Mouse (Mus musculus): ENCODE measurements around the gene Pdzk1. TPM values are rescaled to one million over a fixed set of nuclear protein-coding genes. Genes with fewer than 3 reads are reported as not detected.

The Pdzk1 gene
- total RNA-seq, 2 experiments from 2014 or later = 1.3 to 1.4 TPM

DNA sequence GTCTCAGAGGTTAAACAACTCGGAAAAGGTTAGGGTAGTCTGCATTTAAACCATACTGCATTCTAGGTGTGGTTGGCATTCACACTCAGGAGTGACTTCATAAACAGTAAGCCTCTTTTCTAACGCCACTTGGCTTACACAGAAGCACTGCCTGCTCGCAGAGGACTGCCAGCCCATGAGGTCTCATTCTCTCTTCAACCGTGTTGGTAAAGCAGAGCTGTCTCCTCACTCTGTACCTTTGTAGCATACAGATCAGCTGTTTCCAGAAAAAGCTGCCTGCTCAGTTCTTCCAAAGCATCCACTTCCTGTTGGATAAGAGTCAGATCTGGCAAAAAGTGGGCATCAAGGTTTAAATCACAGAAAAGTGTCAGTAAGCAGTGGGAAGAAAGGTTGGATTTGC, 51.3 kb downstream of the Pdzk1 start:
- ATAC-seq (replicated peaks; ENCODE audit: low FRiP score, poor library complexity, severe bottlenecking) = no peak

DNA sequence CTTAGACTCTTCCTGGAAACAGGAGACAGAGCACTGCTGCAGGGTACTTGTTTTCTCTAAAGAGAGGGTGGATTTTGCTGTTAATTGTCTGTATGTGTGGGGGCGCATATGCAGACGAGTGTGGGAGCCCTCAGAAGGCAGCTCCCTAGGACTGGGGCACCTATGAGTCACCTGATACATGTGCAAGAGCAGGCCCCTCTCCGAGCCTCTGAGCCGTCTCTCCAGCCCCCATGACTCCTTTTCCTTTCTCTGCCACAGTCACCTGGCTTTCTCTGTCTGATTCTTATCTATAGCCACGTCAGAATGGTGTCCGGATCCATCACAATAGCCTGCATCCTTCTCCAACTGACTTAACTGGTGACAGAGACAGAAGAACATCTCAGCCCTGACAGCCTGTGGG, 52.5 kb downstream of the Pdzk1 start:
- ATAC-seq (replicated peaks; ENCODE audit: low FRiP score, poor library complexity, severe bottlenecking) = no peak

DNA sequence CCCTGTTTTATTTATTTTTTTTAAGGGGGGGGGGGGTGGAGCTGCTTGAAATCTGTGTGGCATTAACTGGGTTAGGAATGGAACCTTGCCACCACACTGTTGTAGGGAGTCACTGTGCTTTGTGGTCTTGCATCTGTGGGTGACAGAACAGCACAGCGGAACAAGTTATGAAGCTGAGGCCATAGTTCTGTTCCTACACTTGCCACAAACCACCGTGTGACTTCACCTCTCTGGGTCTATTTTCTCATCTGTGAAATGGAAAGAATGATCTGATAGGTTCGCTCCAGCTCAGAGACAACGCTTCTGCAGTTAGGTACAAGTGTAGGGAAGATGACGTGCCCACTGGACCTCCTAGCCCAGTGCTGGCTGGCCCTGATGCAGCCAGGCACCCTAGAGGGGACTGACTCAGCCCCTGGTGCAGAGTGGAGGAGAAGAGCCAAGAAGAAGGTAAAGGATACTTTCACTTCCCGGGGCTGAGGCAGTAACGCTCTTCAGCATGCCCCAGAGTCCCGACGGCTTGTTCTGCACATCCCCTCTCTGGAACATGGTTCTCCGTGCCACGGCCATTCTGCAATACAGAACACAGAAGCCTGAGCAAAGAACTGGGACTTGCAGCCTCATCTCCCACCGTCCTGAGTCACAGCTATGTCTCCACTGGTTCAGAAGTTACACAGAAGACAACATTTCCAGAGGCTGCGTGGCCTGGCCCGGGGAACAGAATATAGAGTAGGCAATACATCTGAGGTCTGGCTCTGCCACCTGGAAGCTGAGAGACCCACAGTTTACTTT, 53.2 kb downstream of the Pdzk1 start:
- ATAC-seq (replicated peaks; ENCODE audit: low FRiP score, poor library complexity, severe bottlenecking) = no peak

DNA sequence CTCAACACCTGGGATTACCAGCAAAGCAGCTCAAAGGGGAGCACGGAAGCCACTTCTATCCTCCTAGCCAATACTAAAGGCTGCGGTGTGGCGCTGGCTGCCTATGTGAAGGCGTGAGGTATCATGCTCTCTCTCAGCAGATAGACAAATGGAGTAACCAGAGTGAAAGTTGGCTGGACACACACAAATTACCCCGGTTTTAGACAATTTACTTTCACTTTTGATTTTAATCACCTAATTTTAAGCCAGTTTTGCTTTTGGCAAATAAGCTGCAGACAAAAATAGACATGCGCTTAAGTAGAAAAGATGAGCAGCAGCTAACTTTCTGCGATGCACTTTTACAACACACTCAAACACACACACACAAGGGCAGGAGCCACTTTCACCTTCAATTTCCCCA, 54.6 kb downstream of the Pdzk1 start:
- ATAC-seq (replicated peaks; ENCODE audit: low FRiP score, poor library complexity, severe bottlenecking) = no peak

DNA sequence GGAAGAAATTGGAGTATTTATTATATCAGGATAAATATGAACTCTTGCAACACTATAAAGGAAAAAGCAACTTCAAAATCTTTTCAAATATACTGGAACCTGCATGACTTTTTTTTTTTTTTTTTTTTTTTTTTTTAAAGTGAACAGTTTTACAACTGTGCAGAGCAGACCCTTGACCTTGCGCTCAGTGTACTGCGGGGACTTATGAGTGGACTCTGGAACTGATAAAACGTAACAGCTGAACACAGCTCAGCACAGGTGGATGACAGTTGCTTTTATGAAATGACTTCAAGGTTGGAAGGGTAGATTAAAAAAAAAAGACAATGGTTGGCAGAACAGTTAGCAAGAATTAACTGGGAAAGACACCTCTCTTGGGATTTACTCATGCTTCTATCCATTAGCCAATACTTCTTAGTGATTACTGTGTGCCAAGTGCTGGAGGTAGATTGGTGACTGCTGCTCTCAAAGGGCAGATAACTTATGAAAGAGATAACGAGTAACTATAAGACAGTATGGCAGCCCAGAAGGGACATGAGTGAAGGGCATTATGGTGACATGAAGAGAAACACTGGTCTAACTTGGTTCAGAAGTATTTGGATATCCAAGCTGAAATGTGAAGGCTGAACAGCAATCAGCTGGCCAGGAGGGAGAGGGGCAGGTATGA, 73.4 kb downstream of the Pdzk1 start:
- ATAC-seq (replicated peaks; ENCODE audit: low FRiP score, poor library complexity, severe bottlenecking) = no peak

DNA sequence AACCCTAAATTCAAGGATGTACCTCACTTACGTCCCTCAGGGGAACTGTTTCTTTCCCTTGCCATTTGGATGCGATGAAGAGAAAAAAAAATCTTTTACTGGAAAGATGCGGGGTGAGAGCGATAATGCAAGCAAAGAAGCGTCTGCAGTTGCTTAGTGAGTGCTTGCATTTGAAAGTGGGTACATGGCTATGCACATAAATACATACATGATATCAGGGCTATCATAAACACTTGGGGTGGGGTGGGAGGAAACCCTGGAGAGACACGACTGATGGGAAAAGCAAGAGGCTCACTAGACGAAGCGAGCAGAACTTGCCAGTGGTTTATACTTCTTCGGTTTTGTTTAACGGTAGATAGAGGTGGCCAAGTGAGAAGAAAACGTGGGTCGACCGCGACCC, 75.3 kb downstream of the Pdzk1 start, which contains the start of gene Gja5:
Gja5 (plus strand) TSS at position 301 of the 400 bp plus-strand sequence.
- ATAC-seq (replicated peaks; ENCODE audit: low FRiP score, poor library complexity, severe bottlenecking) = no peak

DNA sequence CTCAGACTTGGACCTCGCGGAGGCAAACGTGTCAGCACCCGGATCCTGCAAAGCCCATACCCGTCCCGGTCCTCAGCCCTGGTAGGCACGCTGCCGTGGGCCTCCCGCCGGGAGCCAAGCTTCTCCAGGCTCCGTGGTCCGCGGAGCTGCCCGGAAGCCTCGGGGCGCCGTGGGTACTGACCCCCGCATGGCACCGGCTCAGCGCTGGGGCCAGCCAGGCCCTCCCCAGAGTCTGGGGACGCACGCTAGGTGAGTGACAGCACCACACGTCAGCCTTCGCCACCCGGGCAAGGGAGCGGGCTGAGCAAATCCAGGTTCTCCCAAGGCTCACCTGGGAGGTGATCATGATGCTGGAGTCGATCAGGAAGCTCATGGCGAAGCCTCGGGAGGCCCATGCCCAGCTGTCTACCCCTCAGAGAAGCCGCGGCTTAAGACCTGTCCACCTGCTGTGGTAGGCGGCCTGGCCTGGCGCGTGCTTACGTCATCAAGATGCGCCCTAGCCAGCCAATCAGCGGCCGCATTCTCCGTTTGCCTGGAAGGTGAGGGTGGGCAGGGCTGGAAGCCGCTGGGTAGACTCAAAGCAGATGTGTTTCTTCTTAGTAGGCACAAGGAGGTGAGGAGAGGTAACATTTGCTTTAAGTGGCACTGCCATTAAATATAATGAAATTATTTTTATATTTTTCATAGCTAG, 75.9 kb downstream of the Pdzk1 start, which contains the start of gene Gpr89:
Gpr89 (minus strand) TSS at position 496 of the 691 bp plus-strand sequence.
- ATAC-seq (replicated peaks; ENCODE audit: low FRiP score, poor library complexity, severe bottlenecking) = peak; percentile 100

DNA sequence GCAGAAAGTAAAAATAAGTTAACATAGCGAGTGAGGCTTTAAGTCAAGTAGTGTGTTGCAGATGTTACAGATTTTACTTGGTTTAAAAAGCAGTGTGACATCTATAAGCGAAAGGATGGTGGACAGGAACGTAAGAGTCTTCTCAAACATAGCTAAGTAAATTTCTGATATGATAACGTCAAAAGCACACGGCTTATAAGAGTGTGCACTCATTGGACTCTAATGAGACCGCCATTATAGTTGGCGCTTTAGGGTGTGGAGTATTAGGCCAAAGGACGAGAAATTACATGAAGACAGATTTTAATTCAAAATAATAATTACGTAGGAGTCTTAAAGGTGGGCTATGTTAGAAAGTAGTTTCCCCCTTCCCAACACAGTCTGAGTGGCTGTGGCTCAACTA, 76.5 kb downstream of the Pdzk1 start:
- peak; percentile 30; the same call in 1 of the 2 replicates for ATAC-seq (replicated peaks; ENCODE audit: low FRiP score, poor library complexity, severe bottlenecking)

Other genes starting within 250 kb of the Pdzk1 start
- gene Polr3gl, start 235.1 kb upstream of the Pdzk1 start, total RNA-seq (2015; ENCODE audit: low replicate concordance) = 7.3 and 17.7 TPM in 2 replicates
- 3.9 and 16.5 TPM in 2 replicates for gene Polr3gl, start 235.1 kb upstream of the Pdzk1 start, total RNA-seq (2017; ENCODE audit: low replicate concordance)
- not detected in 2 replicates for gene Ankrd34a, start 232.6 kb upstream of the Pdzk1 start, total RNA-seq (2015; ENCODE audit: low replicate concordance)
- gene Ankrd34a, start 232.6 kb upstream of the Pdzk1 start, total RNA-seq (2017; ENCODE audit: low replicate concordance) = not detected in 2 replicates
- gene Lix1l, start 228.1 kb upstream of the Pdzk1 start, total RNA-seq (2015; ENCODE audit: low replicate concordance) = not detected in 2 replicates
- gene Lix1l, start 228.1 kb upstream of the Pdzk1 start, total RNA-seq (2017; ENCODE audit: low replicate concordance) = not detected in 2 replicates
- gene Rbm8a, start 199.4 kb upstream of the Pdzk1 start, total RNA-seq (2015; ENCODE audit: low replicate concordance) = 25.3 and 30.4 TPM in 2 replicates
- gene Rbm8a, start 199.4 kb upstream of the Pdzk1 start, total RNA-seq (2017; ENCODE audit: low replicate concordance) = 16.4 and 18.5 TPM in 2 replicates
- gene Pex11b, start 193.9 kb upstream of the Pdzk1 start, total RNA-seq (2015; ENCODE audit: low replicate concordance) = 7.7 and 22.1 TPM in 2 replicates
- 2.6 and 7.1 TPM in 2 replicates for gene Pex11b, start 193.9 kb upstream of the Pdzk1 start, total RNA-seq (2017; ENCODE audit: low replicate concordance)
- not detected in 2 replicates for gene Gm42957, start 193.8 kb upstream of the Pdzk1 start, total RNA-seq (2015; ENCODE audit: low replicate concordance)
- gene Gm42957, start 193.8 kb upstream of the Pdzk1 start, total RNA-seq (2017; ENCODE audit: low replicate concordance) = not detected in 2 replicates
- gene Itga10, start 183.7 kb upstream of the Pdzk1 start, total RNA-seq (2015; ENCODE audit: low replicate concordance) = not detected in 2 replicates
- 0.14 and 1.4 TPM in 2 replicates for gene Itga10, start 183.7 kb upstream of the Pdzk1 start, total RNA-seq (2017; ENCODE audit: low replicate concordance)
- gene Ankrd35, start 159.2 kb upstream of the Pdzk1 start, total RNA-seq (2015; ENCODE audit: low replicate concordance) = not detected in 2 replicates
- not detected in 2 replicates for gene Ankrd35, start 159.2 kb upstream of the Pdzk1 start, total RNA-seq (2017; ENCODE audit: low replicate concordance)
- gene Pias3, start 132.9 kb upstream of the Pdzk1 start, total RNA-seq (2015; ENCODE audit: low replicate concordance) = 3.8 and 11.0 TPM in 2 replicates
- gene Pias3, start 132.9 kb upstream of the Pdzk1 start, total RNA-seq (2017; ENCODE audit: low replicate concordance) = 2.2 and 3.2 TPM in 2 replicates
- not detected in 2 replicates for gene Nudt17, start 120.7 kb upstream of the Pdzk1 start, total RNA-seq (2015; ENCODE audit: low replicate concordance)
- gene Nudt17, start 120.7 kb upstream of the Pdzk1 start, total RNA-seq (2017; ENCODE audit: low replicate concordance) = not detected in 2 replicates
- gene Polr3c, start 101.7 kb upstream of the Pdzk1 start, total RNA-seq (2015; ENCODE audit: low replicate concordance) = 11.3 and 15.9 TPM in 2 replicates
- gene Polr3c, start 101.7 kb upstream of the Pdzk1 start, total RNA-seq (2017; ENCODE audit: low replicate concordance) = 12.8 and 13.7 TPM in 2 replicates
- 33.4 and 41.6 TPM in 2 replicates for gene Rnf115, start 101.6 kb upstream of the Pdzk1 start, total RNA-seq (2015; ENCODE audit: low replicate concordance)
- 32.6 and 38.3 TPM in 2 replicates for gene Rnf115, start 101.6 kb upstream of the Pdzk1 start, total RNA-seq (2017; ENCODE audit: low replicate concordance)
- gene Cd160, start 67 bp downstream of the Pdzk1 start, total RNA-seq (2015; ENCODE audit: low replicate concordance) = not detected in 2 replicates
- gene Cd160, start 67 bp downstream of the Pdzk1 start, total RNA-seq (2017; ENCODE audit: low replicate concordance) = 0.70 TPM in 1 of 2 replicates, not detected in the other
- gene Gja5, start 75.4 kb downstream of the Pdzk1 start, total RNA-seq (2015; ENCODE audit: low replicate concordance) = 1.3 TPM in 1 of 2 replicates, not detected in the other
- gene Gja5, start 75.4 kb downstream of the Pdzk1 start, total RNA-seq (2017; ENCODE audit: low replicate concordance) = not detected in 2 replicates
- 2.5 and 4.6 TPM in 2 replicates for gene Gpr89, start 76.1 kb downstream of the Pdzk1 start, total RNA-seq (2015; ENCODE audit: low replicate concordance)
- gene Gpr89, start 76.1 kb downstream of the Pdzk1 start, total RNA-seq (2017; ENCODE audit: low replicate concordance) = 4.7 and 6.0 TPM in 2 replicates
- gene Gja8, start 96.7 kb downstream of the Pdzk1 start, total RNA-seq (2015; ENCODE audit: low replicate concordance) = not detected in 2 replicates
- not detected in 2 replicates for gene Gja8, start 96.7 kb downstream of the Pdzk1 start, total RNA-seq (2017; ENCODE audit: low replicate concordance)